Mouse (Mus musculus) lung, postnatal 0 days (tissue): Measurements from ENCODE around the gene Gm340. TPM values are rescaled to one million over a fixed set of nuclear protein-coding genes. Genes with fewer than 3 reads are reported as not detected.

Experiments
- ATAC-seq: fragments of 200-750 bp; cut with Nextera tagmentation; 2 replicates; pipeline ENCODE4 v1.8.0; 2017; ENCODE audit warnings: moderate library complexity
- DNase-seq: peaks from one replicate; pipeline ENCODE4 v3.0.0-alpha.2; 2016; ENCODE audit warnings: low spot score
- H3K27ac ChIP-seq: fragments of 300-500 bp; sonication (generic); 2 replicates; pipeline ENCODE4 v1.5.1; 2014; ENCODE audit warnings: antibody characterized with exemption, mild to moderate bottlenecking, low read length, mixed read lengths
- H3K27me3 ChIP-seq: fragments of 300-500 bp; sonication (generic); replicated peaks from 2 replicates; pipeline ENCODE4 v1.6.1; 2014; ENCODE audit warnings: low read length, mixed read lengths; ENCODE audit not compliant: insufficient read depth
- H3K36me3 ChIP-seq: fragments of 300-500 bp; sonication (generic); 2 replicates; pipeline ENCODE4 v1.6.1; 2014; ENCODE audit warnings: low read length, mixed read lengths; ENCODE audit not compliant: insufficient read depth
- H3K4me1 ChIP-seq: fragments of 300-500 bp; sonication (generic); 2 replicates; pipeline ENCODE4 v1.6.1; 2014; ENCODE audit warnings: antibody characterized with exemption, low read depth, low read length, mixed read lengths; ENCODE audit not compliant: insufficient read depth
- H3K4me2 ChIP-seq: fragments of 300-500 bp; sonication (generic); replicated peaks from 2 replicates; pipeline ENCODE4 v1.6.1; 2014; ENCODE audit warnings: low read depth, mild to moderate bottlenecking, low read length, moderate library complexity, mixed read lengths
- H3K4me3 ChIP-seq: fragments of 300-500 bp; sonication (generic); 2 replicates; pipeline ENCODE4 v1.5.1; 2014; ENCODE audit warnings: low read depth, low read length
- H3K9ac ChIP-seq: fragments of 300-500 bp; sonication (generic); replicated peaks from 2 replicates; pipeline ENCODE4 v1.6.1; 2014; ENCODE audit warnings: low read depth, mild to moderate bottlenecking
- H3K9me3 ChIP-seq: fragments of 300-500 bp; sonication (generic); 2 replicates; pipeline ENCODE4 v1.6.1; 2016; ENCODE audit warnings: low read length, mixed read lengths
- CTCF ChIP-seq: IDR thresholded peaks from 2 replicates; pipeline ENCODE4 v1.5.1; 2016; ENCODE audit warnings: antibody characterized with exemption, mild to moderate bottlenecking
- EP300 ChIP-seq: IDR thresholded peaks from 2 replicates; pipeline ENCODE4 v1.6.1; 2016; ENCODE audit warnings: antibody characterized with exemption, mild to moderate bottlenecking, control low read depth
- WGBS: fragments of 180-500 bp; shearing (Covaris S2); extraction: QIAGEN DNeasy Blood & Tissue Kit; methylation state at CpG from one replicate; pipeline ENCODE4 v1.1.7; 2014; 5-methylcytosine and 5-hydroxymethylcytosine counted together
- polyA plus RNA-seq: library from polyadenylated mRNA; unstranded; fragments of >200 nt; fragmentation: Nextera tagmentation; extraction: Ambion mirVana; gene quantifications from 2 replicates; pipeline ENCODE4 v1.2.1, GENCODE M21; 2015

Gene Gm340
- polyA plus RNA-seq, 1 experiment from 2014 or later = 1.2 TPM

- H3K36me3 ChIP-seq = no peaks in the 10 kb centered on the region
- no peak overlapping the region for H3K27ac ChIP-seq
- DNase-seq (no peak), ATAC-seq (peak; percentile 17; the same call in 1 of the 2 replicates)
- H3K27me3 ChIP-seq = no peaks in the 10 kb centered on the region
- no peaks in the 10 kb centered on the region for H3K4me1 ChIP-seq
- H3K4me2 ChIP-seq = no peak overlapping the region
- 67% methylated on average over 10 of the region's 10 CpGs for WGBS
- H3K9me3 ChIP-seq = no peaks in the 10 kb centered on the region
- TF ChIP-seq CTCF = no peak
- H3K9ac ChIP-seq = no peak overlapping the region
- H3K4me3 ChIP-seq = no peak overlapping the region
These were observed 24.2 kb downstream of the Gm340 start for GRCm38 (mm10) chr19:41606208-41606987.

- Histone ChIP-seq H3K9ac (no peak overlapping the region), H3K4me3 (no peak overlapping the region), H3K4me2 (no peak overlapping the region), H3K27me3 (no peaks in the 10 kb centered on the region), H3K36me3 (no peaks in the 10 kb centered on the region), H3K27ac (no peak overlapping the region), H3K9me3 (no peaks in the 10 kb centered on the region), H3K4me1 (no peaks in the 10 kb centered on the region)
- no peak for ATAC-seq
- TF ChIP-seq EP300 = no peak
- TF ChIP-seq CTCF = no peak
- 74% methylated on average over 6 of the region's 6 CpGs for WGBS
- DNase-seq = no peak
These were observed 29.5 kb downstream of the Gm340 start for GRCm38 (mm10) chr19:41611683-41612082.

DNA sequence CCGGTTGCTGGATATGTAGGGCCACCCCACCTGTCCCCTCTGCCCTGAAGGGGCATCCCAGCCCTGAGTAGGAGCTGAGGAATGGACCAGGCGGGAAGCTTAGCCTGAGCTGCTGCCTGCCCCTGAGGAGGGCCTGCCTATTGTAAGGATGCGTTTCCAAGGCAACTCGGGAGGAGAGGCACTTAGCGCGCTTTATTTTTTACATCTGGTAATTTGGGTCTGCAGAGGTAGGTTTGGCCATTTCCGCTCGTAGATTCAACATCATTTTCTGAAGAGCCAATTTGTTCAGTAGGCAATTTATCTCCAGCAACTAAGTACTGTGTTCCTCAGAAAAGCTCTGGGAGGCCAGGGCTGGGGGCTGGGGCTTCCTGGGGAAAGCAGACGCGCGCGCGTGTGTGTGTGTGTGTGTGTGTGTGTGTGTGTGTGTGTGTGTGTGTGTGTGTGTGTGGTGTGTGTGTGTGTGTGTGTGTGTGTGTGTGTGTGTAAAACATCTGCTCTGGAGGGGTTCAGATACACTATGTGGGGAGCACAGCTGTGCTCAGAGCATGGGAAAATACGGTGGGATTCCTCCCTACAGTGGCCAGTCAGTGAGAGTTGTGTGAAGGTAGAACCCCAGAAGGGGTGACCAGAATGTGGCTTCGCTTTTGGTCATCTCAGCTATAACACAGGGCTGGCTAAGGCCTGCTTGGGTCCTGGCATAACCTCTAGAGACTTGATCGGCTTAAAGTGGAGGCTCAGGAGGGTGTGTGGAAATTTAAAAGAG is 31.3 kb downstream of the Gm340 start:
- TF ChIP-seq EP300 (no peak), CTCF (no peak)
- H3K4me3 ChIP-seq = no peak overlapping the region
- DNase-seq (no peak), ATAC-seq (no peak)
- WGBS = 22% methylated on average over 14 of the region's 16 CpGs
- H3K36me3 ChIP-seq = no peaks in the 10 kb centered on the region
- no peak overlapping the region for H3K9ac ChIP-seq
- H3K27me3 ChIP-seq = no peaks in the 10 kb centered on the region
- no peaks in the 10 kb centered on the region for H3K4me1 ChIP-seq
- no peak overlapping the region for H3K27ac ChIP-seq
- H3K4me2 ChIP-seq = no peak overlapping the region
- H3K9me3 ChIP-seq = no peaks in the 10 kb centered on the region

- no peak overlapping the region for H3K9ac ChIP-seq
- no peaks in the 10 kb centered on the region for H3K9me3 ChIP-seq
- H3K27ac ChIP-seq = no peak overlapping the region
- no peaks in the 10 kb centered on the region for H3K27me3 ChIP-seq
- H3K4me3 ChIP-seq = no peak overlapping the region
- H3K4me1 ChIP-seq = no peaks in the 10 kb centered on the region
- DNase-seq (no peak), ATAC-seq (no peak)
- TF ChIP-seq CTCF (no peak), EP300 (no peak)
- no peak overlapping the region for H3K4me2 ChIP-seq
- H3K36me3 ChIP-seq = no peaks in the 10 kb centered on the region
- WGBS = 53% methylated on average over 11 of the region's 11 CpGs
These were observed 33.5 kb downstream of the Gm340 start for GRCm38 (mm10) chr19:41615606-41616224.

GRCm38 (mm10) chr19:41616274-41616673 is 34.1 kb downstream of the Gm340 start:
- Histone ChIP-seq H3K9ac (no peak overlapping the region), H3K27ac (no peak overlapping the region), H3K4me1 (no peaks in the 10 kb centered on the region), H3K27me3 (no peaks in the 10 kb centered on the region), H3K9me3 (no peaks in the 10 kb centered on the region), H3K4me3 (no peak overlapping the region), H3K4me2 (no peak overlapping the region), H3K36me3 (no peaks in the 10 kb centered on the region)
- TF ChIP-seq CTCF (no peak), EP300 (no peak)
- DNase-seq (no peak), ATAC-seq (no peak)
- 88% methylated on average over 6 of the region's 6 CpGs for WGBS

DNA sequence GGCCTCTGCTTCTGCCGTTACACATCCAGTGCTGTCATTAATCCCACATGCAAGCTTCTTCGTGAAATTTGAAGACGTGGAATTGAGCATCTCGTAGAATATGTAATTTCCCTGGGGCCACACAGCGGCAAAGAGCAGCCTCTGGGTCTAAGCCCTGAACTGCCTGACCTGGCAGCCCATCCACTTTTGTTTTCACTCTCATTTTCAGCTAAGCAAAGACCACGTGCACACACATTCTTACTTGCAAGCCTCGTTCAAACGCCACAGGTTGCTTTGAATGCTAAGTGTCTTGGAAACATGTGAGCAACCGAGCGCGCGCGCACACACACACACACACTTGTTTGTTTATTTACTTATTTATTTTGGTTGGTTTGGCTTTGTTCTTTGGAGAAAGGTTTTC is 34.9 kb downstream of the Gm340 start:
- Histone ChIP-seq H3K4me2 (no peak overlapping the region), H3K27ac (no peak overlapping the region), H3K4me3 (no peak overlapping the region), H3K9ac (no peak overlapping the region), H3K4me1 (no peaks in the 10 kb centered on the region), H3K9me3 (no peaks in the 10 kb centered on the region), H3K36me3 (no peaks in the 10 kb centered on the region), H3K27me3 (no peaks in the 10 kb centered on the region)
- 73% methylated on average over 13 of the region's 13 CpGs for WGBS
- TF ChIP-seq CTCF = no peak
- no peak for TF ChIP-seq EP300
- no peak for ATAC-seq
- DNase-seq = no peak
